In genomic region chr6:3926140-3926539, GRCm38 (mm10) we compare ENCODE assay signal across 25 mouse cellular contexts.
"Had no signal": no experiment of that assay in that cellular context is flagged by ENCODE, and none has a peak within 500 bp of the region (broad histone marks: within the 10 kb centered on the region; RNA-seq: fewer than 3 reads in every experiment).

No protein-coding gene starts in this region.

- H3K9ac ChIP-seq: heart, embryonic 13.5 days; heart, embryonic 15.5 days; hindbrain, embryonic 13.5 days; hindbrain, embryonic 15.5 days; limb, embryonic 13.5 days; limb, embryonic 15.5 days; liver, embryonic 12.5 days; liver, embryonic 14.5 days had no signal

- H3K27ac ChIP-seq: gastrocnemius, adult 2 months; heart, adult 2 months; heart, embryonic 13.5 days; heart, embryonic 15.5 days; hindbrain, embryonic 13.5 days; hindbrain, embryonic 15.5 days; hindbrain, postnatal 0 days; limb, embryonic 13.5 days; limb, embryonic 15.5 days; liver, embryonic 12.5 days; liver, embryonic 14.5 days had no signal

- H3K27me3 ChIP-seq: heart, embryonic 13.5 days; heart, embryonic 15.5 days; hindbrain, embryonic 13.5 days; hindbrain, embryonic 15.5 days; limb, embryonic 13.5 days; limb, embryonic 15.5 days; liver, embryonic 12.5 days had no signal

- H3K4me2 ChIP-seq: heart, embryonic 11.5 days; heart, embryonic 13.5 days; heart, embryonic 15.5 days; hindbrain, embryonic 13.5 days; hindbrain, embryonic 15.5 days; limb, embryonic 13.5 days; limb, embryonic 15.5 days; liver, embryonic 12.5 days had no signal

- DNase-seq: gastrocnemius, adult 2 months; gastrocnemius, postnatal 10 days; gastrocnemius, postnatal 25 days; heart, adult 11 months; heart, adult 2 months; heart, postnatal 14 days; heart, postnatal 36 days; kidney, adult 11 months; kidney, adult 8-10 months; kidney, postnatal 10 days; kidney, postnatal 25 days; layer of hippocampus, adult 9-11 months; layer of hippocampus, postnatal 36 days; left cerebral cortex, postnatal 4 days had no signal

- H3K4me3 ChIP-seq: gastrocnemius, adult 2 months; heart, adult 2 months; heart, embryonic 13.5 days; heart, embryonic 15.5 days; hindbrain, embryonic 13.5 days; hindbrain, embryonic 15.5 days; limb, embryonic 13.5 days; limb, embryonic 15.5 days; liver, embryonic 12.5 days had no signal

- ATAC-seq: hindbrain, postnatal 0 days; intestine, embryonic 16.5 days; liver, embryonic 12.5 days had no signal

- H3K4me1 ChIP-seq: heart, embryonic 13.5 days; heart, embryonic 15.5 days; hindbrain, embryonic 13.5 days; hindbrain, embryonic 15.5 days; limb, embryonic 13.5 days; limb, embryonic 15.5 days; liver, embryonic 12.5 days had no signal

- H3K36me3 ChIP-seq: heart, embryonic 13.5 days; heart, embryonic 15.5 days; hindbrain, embryonic 13.5 days; hindbrain, embryonic 15.5 days; limb, embryonic 13.5 days; limb, embryonic 15.5 days; liver, embryonic 12.5 days had no signal

- H3K9me3 ChIP-seq: heart, embryonic 13.5 days; heart, embryonic 15.5 days; hindbrain, embryonic 13.5 days; hindbrain, embryonic 15.5 days; limb, embryonic 13.5 days; limb, embryonic 15.5 days; liver, embryonic 12.5 days had no signal
